Mouse (Mus musculus) kidney, adult 11 months (tissue): Measurements from ENCODE around the gene Spata5.
"Not testable (repeated sequence)": the region's sequence is repeated elsewhere in the genome, so short reads cannot be mapped to it uniquely, and the experiment has no call there.

Experiments
- DNase-seq: peaks from one replicate; pipeline ENCODE4 v3.0.0; 2022

Gene Spata5

DNA sequence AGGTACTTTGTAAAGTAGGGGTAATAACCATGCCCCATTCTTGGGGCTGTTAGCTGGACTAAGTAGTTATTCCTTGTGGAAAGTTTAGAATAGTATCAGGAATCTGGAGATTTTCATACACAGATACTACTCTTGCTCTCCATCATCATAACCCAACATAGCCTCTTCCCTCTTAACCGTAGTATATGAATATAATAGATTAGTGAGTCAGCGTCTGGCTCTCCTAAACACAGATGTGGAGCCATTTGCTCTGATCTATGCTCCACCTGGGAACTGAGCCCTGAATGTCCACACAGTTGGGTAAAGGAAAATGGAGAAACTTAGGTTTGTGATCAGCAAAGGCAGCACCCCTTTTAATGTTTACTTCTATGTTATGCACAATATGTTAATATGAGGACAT lies 96.7 kb downstream of the Spata5 start:
- DNase-seq = no peak

DNA sequence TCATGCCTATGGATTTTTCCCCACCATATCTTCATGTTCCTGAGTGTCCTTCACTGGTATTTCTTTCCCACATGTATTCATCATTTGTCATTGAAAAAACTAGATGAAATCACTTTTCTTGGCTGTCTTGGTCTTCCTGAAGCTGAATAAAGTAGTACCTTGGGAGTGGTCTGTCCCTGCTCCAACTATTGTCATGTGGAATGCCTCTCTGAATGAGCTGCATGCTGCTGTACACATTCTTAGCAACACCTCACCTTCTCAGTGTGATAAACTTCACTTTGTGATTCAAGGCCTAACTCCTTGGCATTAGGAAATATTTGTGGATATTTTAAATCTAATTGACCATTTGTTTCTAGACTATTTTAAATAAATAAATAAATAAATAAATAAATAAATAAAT lies 98.9 kb downstream of the Spata5 start:
- DNase-seq = no peak

DNA sequence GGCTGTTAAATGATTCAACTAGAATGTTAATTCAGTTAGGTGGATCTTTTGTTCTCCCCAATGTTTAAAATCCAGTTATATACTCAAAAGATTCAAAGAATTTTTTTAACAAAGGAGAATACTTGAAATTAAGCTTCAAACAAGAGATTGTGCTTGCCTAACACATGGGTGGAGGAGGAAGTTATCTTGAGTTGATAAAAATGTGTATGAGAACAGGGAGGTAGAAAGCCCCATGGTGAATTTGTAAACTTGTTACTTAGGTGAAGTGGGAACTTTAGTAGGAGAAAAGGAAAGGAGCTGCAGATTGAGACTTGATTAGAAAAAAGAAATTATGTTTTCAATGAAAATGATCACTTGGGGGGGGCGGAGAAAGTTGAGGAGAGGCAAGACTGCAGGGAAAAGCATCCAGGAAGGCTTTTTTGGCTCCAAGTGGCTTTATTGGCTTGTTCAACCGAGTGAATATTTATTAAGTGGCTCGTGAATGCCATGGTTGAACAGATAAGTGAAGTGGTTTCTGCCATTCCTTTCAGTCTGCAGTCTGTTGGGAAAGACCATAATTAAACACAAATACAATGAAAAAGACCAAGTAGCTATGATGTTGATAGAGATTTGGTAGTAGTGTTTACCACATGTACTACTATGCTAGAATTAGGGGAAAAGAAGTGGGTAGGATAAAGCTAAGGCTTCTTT lies 100.8 kb downstream of the Spata5 start:
- DNase-seq = no peak

DNA sequence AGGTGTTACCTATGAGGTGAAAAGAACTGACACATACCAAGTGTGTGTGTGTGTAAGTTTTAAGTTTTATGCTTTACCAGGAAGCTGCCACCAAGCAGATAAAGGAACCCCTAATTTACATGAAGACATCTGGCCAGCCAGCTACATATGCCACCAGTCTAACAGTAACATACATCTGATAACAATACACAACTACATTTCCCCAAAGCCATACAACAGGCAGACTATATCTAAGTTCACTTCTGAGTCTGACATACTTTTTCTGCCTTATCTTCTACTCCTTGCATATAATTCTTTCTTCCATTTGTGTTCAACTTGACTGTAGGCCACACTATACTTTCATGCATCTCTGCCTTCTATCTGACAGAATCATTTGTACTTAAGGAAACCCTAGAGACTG lies 112.4 kb downstream of the Spata5 start:
- DNase-seq = no peak

DNA sequence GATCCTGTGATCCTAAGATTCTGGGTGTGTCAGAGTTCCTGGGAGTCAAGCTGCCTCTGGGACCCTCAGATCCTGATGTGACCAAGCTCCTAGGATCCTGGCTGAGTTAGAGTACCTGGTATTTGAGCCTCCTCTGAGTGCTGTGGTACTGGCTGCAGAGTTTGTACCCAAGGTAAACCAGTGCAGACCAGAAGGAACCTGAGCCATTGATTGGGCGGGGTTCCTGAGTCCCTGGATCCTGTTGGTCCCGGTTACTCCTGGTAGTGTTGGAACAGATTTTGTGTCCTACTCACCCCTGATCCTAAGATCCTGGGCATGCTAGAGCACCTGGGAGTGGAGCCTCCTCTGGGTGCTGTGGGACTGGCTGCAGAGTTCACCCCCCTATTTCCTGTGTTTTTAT lies 121.0 kb downstream of the Spata5 start:
- DNase-seq = not testable (repeated sequence)

DNA sequence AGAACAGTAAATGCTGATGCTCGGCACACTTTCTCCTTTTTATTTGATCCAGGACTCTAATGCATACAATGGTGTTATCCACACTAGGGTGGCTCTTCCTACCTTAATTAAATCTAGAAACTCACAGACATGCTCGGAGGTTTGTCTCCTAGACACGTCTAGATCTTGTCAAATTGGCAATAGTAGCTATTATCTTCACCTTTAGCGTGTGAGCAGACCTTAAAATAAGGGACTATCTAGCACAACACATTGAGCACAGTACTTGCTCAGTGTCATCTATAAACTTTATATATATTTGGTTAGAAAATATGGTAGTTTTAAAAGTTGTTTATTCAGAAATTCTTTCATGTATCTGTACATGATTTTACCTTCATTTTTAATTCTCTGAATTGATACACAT lies 126.7 kb downstream of the Spata5 start:
- no peak for DNase-seq

DNA sequence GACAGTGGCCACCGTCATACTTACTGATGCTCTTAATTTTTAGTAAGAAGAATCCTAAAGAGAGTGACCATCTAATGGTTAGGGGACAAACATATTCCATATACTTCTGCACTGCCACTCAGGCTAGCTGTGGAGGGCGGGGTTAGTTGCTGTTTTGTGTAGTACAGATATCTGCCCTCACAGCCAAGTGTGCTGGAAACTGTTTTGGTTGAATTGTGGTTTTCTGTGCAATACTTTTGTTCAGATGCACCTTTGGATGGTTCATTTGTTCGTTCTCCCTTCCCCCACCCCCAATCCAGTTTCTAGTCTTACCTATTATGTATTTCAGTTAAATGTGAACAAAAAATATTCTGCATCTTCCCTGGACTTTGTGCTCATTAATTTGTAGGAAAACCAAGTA lies 130.5 kb downstream of the Spata5 start:
- no peak for DNase-seq

DNA sequence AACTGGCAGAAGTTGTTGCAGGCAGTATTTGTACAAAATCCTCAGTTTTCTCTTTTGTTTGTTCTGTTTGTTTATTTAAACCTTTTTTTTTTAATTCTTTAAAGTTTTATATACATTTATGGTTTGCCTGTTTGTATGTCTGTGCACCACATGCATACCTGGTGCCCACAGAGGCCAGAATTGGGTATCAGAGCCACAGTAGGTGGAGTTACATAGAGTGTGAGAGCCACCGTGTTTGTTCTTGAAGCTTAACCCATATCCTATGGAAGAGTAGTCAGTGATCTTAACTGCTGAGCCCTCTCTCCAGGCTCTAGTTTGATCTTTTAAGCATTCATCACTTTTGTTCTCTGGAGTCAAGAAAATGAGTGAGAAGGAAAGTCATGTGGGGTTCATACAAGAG lies 130.9 kb downstream of the Spata5 start:
- DNase-seq = no peak

DNA sequence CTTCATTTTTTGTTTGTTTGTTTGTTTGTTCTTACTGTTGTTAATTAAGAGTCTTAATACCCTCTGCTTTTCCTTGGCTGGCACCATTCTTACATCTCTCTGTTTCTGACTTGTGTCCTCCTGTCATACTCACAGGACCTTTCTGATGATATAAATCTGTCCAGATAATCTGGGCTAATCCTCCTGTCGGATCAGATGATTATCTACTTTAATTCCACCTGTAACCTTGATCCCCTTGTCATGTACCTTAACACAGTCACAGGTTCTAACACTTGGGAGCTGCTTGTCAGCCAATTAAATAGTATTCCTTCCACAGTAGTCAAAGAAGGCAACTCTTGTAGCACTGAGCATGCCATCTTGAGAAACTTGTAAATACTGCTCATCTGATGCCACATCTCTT lies 131.8 kb downstream of the Spata5 start:
- no peak for DNase-seq

DNA sequence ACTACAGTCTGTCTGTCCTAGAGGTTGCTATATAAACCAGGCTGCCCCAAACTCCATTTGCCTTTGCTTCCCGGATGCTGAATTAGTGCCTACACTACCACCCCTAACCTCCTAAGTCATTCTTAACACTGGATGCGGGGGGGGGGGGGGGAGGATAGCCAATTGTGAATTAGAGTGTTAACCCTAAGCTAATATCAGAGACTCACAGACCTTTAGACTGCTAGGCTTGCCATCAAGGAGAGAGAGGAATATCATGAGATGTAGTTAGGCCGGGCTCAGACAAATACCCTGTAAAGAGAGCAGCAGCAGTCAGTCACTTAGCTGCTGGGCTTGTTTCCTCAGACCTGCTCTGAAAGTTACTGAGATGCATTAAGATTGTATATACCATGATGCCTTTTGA lies 132.5 kb downstream of the Spata5 start:
- no peak for DNase-seq

DNA sequence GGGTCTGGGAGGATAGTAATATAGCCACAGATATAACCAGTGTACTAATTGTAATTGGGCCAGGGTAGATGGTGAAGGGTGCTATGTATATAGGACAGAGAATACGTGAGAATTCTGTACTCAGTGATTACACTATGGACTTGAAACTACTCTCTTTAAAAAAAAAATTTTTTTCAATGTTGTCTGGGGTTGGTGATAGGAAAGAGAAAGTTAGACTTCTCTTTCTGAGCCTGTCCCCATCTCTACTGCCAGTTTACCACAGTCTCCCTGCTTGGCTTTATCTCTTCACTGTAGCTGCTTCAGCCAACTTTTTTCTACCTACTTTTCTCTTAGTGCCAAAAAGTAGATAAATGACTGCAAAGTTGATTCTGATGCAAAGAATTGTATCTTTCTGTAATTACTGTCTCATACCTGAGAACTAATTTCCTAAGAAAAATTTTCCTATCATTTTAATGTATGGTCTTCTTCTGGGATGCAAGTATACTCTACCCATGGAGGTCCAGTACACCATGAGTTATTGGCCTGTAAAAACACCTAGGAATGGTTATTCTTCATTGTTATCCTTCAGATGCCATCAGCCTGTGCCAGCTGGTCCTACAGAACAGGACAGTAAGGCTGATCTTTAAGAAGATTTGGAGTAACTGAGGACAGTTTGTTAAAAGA lies 133.8 kb downstream of the Spata5 start:
- DNase-seq = no peak

DNA sequence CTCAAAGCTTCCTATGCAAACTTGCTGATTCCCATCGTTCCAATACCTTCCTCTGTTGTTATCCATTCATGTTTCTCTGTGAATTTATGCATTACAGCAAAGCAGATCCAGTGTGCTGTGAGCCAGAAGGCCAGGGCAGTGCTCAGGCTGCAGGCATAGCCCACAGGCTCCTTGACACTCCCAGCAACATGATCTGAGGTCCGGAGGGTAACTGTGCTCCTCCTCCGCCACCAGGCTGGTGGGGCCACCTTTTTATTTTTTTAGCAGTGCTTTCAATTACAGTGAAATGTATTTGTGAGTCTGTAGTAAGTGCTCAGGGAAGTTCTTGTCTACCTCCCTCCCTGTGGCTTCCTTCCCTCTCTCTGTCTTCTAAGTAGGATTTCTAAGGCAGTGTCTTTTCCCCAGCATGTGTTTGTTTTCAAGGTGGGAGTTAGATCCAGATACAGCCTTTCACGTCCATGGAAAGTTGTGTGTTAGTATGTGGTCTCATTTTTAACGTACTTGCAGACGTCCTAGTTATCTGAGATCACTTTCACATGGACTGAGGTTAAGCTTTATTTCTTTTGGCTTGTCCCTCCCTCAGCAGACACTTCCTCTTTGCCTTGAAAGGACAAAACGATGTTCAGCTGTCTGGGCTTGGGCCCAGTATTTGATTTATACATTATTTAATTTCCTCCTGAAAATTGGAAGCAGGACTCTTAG lies 136.9 kb downstream of the Spata5 start:
- peak; percentile 6 for DNase-seq

DNA sequence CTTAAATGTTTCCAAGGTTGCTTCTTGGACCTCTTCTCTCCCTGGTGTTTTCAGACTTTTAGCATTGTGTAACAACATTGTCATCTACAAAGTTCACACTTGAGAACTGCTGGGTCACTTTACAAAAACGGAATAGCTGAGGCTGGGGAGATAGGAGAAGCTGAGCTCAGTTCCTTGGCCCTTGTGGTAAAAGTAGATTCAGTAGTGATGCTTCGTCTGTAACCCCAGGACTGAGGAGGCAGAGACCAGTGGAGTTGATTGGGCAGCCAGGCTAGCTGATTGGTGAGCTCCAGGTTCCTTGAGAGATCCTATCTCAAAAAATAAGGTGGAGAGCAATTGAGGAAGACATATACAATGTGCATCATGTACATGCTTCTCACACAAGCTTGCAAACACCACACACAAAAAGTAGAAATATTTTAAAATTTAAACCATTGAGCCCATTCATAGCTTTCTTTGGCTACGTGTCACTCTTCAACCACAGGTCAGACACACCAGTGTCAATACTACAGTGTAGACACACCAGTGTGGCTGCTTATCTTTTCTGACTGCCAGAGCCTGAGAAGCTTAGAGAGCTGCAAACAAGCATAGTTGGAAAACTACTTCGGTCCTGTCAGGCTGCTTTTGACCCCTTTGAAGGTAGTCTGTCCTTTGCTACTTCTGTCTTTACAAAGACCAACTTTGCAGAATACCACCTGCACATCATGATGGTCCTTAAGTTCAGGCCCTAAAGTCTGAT lies 138.2 kb downstream of the Spata5 start:
- DNase-seq = no peak

DNA sequence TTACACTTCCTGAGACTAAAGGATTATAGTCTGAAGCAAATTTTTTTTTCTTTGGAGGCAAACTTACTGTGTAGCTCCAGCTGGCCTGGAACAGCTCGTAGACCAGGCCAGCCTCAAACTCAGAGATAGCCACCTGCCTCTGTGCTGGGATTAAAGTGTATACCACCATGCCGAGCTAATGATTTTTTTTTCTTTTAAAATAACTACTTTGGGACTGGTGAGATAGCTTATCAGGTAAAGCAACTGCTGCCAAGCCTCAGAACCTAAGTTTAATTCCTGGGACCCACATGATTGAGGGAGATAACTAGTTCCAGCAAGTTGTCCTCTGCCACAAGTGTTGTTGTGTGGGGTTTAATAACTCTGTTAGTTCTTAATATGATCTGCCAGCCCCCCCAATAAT lies 139.6 kb downstream of the Spata5 start:
- no peak for DNase-seq

DNA sequence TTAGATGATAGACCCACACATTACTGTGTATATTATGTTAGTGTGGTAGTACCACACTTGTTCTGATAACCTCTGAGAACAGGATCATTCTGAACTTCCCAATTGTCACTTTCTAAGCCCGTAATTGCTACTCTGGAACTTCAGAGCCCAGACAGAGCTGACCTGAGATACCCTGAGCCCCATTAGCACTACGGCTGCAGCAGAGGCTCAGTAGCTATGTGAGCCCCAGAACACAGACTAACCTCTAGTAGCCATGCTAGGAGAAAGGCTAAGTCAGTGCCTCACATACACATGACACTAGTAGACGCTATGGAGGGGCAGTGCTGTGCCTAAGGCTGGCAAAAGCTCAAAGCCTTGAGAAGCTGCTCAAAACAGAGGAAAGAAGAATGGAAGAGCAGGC lies 141.8 kb downstream of the Spata5 start:
- no peak for DNase-seq

DNA sequence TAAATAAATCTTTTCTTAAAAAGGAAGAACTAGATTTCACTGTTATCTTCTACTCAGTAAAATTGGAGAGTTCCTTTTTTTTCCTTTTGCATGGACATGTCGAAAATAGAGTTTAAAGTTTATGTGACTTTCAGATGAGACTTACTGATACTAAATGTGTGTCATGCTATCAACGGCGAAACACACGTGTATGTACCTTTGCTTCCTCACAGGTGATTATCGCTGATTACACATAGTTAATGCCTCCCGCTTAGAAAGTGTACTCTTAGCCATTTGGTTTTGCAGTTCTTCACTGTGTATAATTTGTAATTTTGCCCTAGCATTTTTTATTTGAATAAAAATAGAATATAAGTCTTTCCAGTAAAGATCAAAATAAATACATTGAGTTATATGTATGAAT lies 146.4 kb downstream of the Spata5 start:
- no peak for DNase-seq

DNA sequence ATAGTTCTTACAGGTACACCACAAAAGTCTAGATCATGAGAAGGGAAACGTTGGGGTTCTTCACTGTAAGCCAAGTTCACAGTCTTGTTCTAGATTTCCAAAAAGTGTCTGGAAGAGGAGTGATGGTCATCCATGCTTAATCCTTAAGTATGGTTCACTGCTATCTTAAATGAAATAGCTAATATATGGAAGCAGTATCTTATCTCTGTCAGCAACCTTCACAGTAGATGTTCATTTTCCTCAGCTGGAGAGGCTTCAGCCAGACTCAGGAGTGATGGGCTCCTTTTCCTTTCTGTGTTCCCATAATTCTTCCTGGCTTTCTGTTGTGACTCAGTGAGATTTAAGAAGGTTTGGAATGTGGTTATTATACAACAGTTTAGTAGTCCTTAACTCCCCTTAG lies 147.8 kb downstream of the Spata5 start:
- DNase-seq = no peak

DNA sequence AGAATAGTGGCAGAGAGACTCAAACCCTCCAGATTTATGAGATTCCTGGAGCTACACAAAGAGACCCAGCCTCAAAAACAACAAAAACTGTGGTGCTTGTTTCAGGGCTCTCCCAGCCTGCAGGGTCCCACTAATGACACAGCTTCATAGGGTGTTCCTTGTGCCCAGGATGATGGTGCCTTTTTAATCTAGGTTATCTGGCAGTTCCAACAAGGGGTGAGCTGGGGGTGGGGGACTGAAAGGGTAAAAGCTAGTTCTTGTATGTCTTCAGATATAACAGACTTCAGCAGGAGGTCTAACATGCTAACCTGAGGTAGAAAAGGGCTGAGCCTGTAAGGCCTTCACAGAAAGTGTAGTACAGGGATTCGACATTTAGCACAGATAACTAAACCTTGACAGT lies 149.1 kb downstream of the Spata5 start:
- DNase-seq = no peak

DNA sequence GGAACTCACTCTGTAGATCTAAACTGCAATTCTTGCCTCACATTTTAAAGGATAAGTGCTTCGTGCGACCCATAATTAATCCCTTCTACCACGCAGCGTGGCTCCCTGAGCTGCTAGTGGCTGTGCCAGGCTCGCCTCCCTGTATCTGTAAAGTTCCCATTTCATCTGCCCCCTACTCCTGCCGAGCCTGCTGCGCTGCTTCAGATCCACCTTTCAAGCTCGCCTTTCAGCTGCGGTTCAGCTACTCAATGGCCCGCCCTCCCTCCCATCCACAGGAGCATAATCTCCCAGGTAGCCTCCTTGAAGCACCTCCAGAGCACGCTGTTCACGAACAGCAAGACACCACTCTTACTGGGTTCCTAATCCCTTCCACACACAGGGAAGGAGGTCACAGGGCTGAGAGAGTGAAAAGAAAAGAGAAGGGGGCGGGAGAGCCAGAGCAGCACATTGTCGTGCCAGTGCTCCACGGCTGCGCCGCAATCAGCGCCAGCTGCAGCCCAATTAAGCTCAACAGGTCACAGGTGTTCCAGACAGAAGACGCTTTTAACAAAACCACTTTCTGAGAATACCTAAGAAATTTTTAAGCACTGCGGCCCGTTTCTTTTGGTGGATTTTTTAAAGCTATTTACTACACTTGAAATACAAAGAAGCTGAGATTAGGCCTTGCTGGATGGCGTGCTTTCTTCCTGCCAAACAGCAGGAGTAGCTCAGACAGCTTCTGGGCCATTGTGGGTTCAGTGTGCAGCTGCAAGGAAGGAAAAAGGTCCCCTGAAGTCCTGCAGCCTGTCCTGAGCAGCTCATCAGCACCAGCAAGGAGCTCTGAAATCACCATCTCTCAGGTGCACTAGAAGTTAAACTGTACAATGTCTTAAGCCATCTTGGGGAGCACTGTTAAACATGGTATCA lies 150.2 kb downstream of the Spata5 start:
- DNase-seq = no peak

DNA sequence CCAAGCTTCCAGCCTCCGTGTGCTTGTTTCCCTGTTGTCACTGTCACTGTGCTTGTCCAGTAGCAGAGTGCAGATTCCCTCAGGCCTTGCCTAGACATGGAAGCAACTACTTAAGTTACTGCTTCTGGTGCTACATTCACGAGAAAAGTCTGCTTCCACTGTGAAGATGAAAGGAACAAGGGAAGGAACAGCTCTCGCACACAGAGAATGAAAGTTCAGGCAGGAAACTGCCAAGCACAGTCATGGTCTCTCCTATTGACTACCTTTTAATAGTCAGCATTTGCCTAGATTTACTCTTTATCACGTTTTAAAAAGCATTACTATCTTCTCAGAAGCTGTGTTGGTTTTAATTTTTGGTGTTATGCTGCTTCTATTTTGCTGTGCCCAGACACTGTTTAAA lies 151.9 kb downstream of the Spata5 start:
- no peak for DNase-seq

DNA sequence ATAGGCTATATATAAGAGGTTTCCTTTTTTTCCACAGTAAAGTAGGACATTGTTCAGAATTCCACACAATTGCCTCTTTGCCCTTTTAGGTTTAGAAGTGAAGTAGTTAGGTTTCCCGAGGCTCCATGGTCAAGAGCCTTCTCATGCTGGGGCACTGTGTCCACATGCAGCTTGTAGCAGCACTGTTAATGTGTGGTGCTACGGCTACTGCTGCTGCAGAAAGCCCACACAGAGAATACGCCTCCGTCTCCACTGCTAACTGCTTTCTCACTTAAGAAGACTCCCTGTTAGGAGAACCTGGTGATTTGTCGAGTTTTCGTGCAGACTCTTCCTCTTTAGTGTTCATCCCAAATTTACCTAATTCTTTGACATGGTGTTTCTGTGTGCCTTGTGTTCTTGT lies 152.4 kb downstream of the Spata5 start:
- no peak for DNase-seq

DNA sequence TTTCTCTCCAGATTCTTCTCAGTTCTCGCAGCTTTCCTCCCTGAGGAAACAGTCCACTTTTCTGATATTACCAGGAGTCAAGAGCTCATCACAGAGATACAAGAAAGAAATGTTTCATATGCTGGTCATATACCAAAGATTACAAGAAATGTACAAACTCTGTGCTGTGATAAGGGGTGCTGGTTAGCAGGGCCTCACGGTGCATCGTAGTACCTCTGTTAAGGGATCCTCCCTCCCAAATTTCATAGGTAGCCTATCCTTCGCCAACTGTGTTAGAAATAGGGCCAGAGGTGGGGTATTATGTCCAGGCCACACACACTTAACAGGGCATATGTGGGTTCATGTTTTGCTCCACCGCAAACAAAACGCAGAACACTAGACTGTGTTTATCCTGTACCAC lies 157.1 kb downstream of the Spata5 start:
- no peak for DNase-seq

DNA sequence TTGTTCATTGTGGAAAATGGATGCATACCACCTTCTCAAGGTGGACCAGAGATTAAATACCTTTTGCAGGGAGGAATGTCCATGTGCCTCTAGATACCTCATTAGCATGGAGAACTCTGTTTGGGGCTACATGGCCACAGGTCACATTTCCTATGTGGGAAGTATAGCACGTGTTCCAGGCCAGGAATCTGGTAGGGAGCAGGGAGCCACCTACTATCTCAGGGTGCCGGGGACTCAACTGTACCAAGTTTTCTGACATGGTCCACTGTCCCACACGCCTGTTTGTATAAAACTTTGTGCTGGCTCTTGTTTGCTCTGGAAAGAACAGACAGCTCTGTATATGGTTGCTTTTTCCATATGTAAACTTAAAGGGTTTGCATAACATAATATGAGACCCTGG lies 158.0 kb downstream of the Spata5 start:
- DNase-seq = no peak
